Mouse (Mus musculus): ENCODE results near the gene Fbrsl1.
"Not testable (repeated sequence)": the region's sequence is repeated elsewhere in the genome, so short reads cannot be mapped to it uniquely, and the experiment has no call there.

Fbrsl1 gene

DNA sequence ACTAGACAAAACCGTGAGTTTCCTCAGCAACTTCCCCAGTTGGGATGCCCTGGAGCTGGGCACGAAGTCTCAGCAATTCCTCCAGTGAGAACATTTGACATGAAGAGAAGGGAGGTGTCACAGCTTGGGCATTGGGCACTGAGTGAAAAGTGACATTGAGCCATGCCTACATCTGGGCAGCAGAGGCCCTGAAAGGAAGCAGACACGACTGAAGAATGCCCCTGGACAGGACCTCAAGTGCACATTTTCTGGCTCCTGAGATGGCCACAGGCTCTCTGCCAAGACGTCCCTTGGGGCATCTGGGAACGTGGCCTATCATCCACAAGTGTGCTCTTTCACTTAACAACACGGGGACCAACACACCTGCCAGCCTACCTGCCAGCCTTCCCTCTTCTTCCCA is 991 bp upstream of the Fbrsl1 start:
- no peak for DNase-seq (ENCODE audit: low spot score in 2 of 2)

DNA sequence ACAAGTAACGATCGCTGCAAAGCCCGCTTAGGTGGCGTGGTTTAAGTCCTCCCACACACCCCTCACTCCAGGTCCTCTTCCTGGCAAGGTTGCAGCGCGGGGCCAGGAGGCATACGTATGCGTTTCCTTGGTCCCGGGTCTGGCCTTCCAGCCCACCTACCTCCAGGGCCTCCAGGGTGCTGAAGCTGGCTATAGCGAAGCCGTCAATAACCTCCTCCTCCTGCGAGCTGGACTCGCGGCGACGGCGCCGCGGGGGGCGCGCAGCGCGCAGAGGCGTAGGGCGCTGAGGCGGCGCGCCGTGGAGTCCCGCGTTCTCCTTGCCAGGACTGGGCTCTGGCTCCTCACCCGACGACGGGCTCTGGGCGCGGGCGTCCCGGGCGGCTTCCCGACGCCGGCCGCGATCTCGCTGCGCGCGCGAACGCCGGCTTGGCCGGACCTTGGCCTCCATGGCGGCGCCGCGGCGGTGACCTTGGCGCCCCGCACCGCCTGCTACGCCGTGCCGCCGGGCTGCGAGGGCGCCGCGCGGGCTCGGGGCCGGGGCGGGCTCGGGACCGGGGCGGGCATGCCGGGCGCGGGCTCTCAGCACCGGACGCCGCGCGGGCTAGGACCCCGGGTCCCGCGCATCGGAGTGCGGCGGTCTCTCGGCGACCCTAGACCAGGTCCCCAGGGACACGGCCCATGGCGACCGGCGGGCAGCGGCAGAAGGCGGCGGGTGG is 425 bp downstream of the Fbrsl1 start:
- peak in 1 of 2 experiments; percentile 34 for DNase-seq (ENCODE audit: low spot score in 2 of 2)

DNA sequence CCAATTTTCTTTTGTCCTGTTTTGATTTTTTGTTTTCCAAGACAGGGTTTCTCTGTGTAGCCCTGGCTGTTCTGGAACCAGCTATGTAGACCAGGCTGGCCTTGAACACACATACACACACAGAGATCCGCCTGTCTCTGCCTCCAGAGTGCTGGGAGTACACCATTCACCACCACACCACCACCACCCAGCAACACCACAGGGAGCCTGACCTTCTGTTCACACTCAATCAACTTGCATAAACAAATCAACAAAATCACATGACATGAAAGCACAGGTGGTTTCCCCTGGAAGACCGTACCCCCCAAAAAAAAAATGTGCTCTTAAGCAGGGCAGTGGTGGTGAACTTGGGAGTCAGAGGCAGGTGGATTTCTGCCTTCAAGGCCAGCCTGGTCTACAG is 3.8 kb downstream of the Fbrsl1 start:
- DNase-seq (ENCODE audit: low spot score in 2 of 2) = no peak

DNA sequence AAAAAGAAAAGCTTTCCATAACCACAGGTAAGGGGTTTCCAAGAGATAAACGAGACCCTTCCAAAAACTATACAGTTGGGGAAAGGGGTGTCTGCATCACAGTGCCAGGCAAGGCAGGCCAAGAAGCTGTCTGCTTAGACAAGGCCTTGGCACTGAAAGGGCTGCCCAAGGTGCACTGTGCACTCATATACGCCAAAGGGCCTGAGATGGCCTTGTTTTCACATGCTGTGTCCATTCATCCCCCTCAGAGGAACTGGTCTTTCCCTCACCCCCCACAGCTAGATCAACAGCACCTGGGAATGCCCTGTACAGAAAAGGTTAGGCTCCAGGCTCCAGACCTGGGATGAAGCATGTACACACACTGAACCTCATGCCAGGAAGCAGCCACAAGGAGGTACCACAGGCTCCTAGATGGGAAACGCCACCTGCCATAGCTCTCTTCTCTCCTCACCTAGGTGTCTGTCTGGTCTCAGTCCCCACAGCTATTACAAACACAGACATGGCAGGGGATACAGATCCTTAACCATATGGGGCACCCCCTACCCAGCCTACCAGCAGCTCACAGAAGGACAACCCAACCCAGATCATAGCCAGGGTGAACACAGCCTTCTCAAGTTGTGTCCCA is 5.2 kb downstream of the Fbrsl1 start:
- DNase-seq (ENCODE audit: low spot score in 2 of 2) = no peak

DNA sequence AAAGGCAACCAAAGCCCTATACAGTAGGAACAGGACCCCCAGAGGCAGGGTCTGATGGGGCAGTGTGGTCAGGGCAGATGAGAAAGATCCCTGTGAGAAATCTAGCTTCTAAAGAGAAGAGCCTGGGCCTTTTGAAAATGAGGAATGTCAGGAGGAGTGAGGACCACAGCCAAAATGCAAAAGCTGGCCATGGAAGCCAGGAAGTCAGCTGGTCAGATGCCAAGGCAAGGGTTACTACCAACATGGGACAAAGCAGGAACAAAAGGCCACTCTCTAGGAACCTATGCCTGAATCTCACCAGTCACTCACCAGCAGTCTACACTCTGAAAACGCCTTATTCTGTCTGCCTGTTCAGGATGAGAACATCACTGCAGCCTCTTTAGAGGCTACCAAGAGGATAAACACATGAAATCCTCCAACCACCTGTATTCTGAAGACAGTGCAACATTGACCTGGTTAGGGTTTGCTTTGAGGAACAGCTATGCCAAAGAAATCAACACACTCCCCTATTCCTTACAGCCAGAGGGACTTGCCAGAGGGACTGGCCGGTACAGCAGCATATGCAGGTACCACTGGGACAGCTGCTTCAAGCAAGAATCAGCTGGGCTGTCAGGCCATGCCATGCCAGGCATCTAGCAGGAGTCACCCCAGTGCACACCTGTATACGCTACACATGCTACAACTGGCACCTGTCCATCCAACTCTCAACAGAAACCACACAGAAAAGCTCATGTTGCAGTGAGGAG is 8.6 kb downstream of the Fbrsl1 start:
- no peak for DNase-seq (ENCODE audit: low spot score in 2 of 2)

DNA sequence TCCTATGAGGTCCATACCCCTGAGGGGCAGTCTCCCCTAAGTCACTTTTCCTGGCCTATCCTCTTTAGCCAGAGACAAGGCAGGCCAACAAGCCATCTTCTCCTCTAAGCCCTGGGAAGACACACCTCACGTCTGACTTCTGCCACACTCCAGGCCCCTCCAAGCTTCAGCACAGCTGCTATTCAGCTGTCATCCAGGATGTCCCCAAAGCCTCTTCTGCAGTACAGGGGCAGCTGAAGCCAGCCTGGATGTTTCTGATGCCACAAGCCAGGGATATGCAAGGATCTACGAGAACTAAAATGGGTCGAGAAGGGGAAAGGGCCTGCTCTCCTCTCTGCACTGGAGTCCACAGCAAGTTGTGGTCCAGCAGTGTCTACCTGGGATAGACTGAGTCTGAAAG is 9.7 kb downstream of the Fbrsl1 start:
- DNase-seq (ENCODE audit: low spot score in 2 of 2) = no peak

DNA sequence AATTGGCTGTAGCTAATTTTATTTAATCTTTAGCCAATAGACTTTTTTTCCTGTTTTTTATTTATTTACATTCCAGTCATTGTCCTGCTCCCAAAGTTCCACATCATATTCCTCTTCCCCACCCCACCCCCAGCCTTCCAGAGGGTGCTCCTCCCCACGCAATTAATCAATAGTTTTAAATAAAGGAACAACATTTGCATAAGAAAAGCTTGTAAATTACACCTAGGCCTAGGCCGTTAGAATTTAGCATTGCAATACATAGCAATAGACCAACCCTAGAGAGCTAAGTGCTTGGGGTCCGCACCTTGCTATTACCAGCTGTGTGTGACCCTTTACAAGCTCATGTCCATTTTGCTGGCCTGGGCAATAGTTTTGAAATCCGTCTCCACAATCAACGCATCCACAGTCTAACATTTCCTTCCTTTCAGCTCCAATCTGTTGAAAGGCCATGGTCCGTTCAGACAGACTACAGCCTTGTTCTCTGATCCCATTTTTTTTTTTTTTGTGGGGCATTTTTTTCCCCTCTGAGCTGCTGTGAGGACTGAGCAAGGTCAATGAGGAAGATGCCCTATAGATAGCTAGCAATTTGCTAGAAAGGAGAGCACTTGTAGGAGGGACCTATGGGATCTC is 10.6 kb downstream of the Fbrsl1 start:
- DNase-seq (ENCODE audit: low spot score in 2 of 2) = no peak

DNA sequence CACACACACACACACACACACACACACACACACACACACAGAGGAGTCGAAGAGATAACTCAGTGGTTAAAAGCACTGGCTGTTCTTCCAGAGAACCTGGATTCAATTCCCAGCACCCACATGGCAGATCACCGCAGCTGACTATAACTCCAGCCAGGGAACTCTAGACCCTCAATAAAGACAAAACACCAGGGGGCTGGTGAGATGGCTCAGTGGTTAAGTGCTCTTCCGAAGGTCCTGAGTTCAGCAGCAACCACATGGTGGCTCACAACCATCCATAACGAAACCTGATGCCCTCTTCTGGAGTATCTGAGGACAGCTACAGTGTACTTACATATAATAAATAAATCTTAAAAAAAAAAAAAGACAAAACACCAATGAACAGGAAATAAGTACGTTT is 12.1 kb downstream of the Fbrsl1 start:
- not testable (repeated sequence) for DNase-seq (ENCODE audit: low spot score in 2 of 2)

DNA sequence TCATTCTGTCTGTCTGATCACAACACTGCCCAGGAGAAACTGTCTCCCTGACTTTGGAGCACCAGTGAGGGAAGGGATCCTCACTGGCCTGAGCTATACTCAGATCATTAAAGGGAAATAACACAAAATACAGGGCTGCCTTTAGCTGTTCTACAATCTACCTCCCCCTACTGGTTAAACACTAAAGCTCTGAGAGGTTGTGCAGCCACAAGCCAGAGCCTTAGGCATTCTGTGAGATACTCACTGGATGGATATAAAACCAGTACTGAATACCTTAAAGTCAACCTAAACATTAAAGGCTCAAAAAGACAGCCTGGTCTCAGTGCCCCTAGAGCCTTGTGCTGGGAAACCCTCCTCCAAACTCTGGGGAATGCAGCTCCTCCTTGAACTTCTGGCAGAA is 13.5 kb downstream of the Fbrsl1 start:
- no peak for DNase-seq (ENCODE audit: low spot score in 2 of 2)

DNA sequence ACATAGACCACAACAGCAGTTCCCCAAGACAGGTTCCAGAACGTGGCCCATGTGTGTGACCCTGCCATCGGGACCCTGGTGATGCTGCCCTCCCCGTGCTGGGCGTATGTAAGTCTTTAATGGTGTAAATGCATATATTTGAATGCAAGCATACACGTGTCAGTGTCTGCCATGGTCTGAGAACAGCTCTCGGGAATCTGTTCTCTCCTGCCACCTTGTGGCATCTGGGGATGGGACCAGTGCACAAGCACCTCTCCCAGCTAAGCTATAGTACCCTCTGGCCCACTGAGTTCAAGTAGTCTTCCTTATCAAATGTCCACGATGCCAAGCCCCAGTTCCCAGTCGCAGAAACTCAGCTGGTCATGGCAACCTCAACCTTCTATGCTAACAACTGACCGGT is 19.3 kb downstream of the Fbrsl1 start:
- DNase-seq (ENCODE audit: low spot score in 2 of 2) = peak in 1 of 2 experiments; percentile 67

DNA sequence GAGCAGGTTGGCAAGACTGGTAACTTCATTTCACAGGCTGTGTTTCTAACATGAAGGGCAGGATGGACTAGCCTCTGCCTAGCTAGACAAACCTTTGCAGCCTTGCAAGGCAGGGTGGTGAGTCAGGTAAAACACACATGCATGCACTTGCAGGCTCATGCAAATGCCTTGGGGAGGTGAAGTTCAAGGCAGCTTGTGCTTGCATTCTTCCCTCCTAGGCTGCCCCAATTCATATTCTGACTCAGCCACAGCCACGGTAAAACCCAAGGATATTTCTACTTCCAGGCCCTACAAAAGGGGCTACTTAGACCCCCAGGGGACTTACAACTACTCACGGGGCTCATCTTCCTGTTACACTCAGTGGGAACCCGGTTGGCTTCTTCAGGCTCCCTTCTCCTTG is 20.0 kb downstream of the Fbrsl1 start:
- DNase-seq (ENCODE audit: low spot score in 2 of 2) = no peak

DNA sequence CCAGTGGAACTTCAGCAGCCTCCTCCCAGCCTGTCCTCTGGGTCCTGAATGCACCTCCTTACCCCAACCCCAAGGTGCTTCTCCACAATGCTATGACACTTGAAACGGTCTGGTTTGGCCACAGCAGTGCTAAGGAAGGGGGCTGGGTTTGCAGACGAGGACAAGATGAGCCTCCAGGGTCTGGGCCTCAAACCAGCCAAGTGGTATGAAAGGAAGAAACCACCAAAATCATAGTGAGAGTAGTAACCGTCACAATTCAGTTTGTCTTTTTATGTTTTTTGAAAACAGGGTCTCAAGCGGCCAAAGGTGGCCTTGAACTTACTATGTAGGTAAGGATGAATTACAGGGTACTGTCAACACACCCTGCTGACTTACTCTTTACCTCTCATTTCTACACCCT is 23.1 kb downstream of the Fbrsl1 start:
- no peak for DNase-seq (ENCODE audit: low spot score in 2 of 2)

DNA sequence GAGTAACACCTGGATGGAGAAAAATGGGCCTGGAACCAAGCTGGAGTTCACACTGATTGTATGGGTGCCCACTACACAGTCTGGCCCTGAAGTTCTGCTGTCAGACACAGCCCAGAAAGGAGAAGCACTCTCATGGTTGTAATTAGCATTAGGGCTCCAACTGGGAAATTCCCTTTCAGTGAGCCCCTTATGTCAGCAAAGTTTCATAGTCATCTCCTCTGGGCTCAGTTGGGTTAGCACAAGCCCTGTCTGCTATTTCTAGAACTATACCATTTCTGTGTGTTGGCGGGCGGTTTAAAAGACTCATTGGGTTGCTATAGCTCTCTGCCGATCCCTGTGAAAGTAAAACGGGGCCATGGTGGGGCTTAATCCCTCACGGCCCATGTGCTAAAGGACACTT is 24.1 kb downstream of the Fbrsl1 start:
- DNase-seq (ENCODE audit: low spot score in 2 of 2) = no peak

DNA sequence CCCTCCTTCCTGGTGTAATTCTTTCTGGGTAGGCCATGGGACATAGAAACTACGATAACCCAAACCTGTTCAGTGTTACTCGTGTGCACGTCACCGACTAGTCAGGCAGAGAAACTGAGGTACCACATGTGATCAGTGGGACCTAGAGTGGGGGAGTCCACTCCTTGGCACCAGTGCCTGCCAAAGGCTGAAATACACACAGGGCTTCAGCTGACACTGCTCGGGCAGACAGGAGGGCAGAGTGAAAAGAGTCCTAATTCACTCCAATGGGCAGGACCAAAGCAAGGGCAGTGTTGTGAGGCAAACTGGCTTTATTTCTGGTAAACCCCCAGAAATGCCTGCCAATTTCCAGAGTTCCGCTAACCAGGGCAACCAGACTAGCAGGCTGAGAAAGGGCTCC is 26.9 kb downstream of the Fbrsl1 start:
- DNase-seq (ENCODE audit: low spot score in 2 of 2) = no peak

DNA sequence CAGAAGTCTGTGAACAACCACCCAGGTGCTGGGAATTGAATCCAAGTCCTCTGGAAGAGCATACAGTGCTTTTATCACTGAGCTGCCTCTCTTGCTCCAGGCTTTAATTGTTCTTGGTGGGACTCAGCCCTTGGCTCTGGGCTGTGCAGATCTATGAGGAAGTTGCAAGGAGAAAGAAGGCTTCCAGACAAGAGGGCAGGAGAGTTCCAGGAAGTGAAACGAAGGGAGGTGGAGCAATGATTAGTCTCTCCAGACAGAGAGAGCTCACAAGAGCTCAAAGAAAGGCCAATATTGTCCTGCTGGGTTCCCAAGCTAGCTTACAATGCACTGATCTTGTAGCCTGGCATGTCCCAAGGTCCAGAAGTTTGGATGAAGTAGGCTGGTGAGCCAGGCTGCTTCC is 27.4 kb downstream of the Fbrsl1 start:
- no peak for DNase-seq (ENCODE audit: low spot score in 2 of 2)

DNA sequence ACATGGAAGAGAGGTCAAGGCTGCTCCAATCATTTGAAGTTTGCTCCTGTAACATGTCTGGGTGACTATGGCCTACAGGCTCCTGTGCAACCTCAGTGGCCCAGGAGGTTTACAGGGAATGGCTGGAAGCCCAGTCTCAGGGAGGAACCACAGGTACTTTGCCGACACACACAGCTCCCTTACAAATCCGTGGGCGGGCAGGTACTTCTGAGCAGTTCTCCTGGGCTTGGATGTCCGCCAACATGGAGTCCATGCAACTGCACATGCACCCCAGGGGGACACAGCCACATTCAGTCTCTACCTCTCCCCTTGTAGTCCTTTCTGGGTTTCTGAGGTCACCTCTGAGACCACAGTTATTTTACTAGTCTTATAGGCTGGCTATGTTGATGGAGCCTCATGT is 28.1 kb downstream of the Fbrsl1 start:
- no peak for DNase-seq (ENCODE audit: low spot score in 2 of 2)

DNA sequence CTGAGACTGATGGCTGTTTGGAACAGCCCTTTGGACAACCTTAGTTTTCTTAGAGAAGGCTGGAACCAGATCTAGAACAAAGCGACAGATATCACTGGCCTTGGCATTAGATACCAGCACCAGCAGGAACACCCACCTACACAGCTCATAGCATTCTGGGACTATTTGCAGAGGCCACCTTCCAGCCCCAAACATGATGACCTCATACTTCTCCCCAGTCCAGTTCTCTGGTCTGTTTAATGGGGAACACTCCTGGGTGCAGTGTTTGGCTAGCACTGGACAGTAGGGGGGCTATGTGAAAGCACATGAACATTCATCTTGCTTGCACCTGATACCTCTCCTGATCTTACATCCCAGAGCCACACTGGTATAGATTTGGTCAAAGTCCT is 29.8 kb downstream of the Fbrsl1 start:
- DNase-seq (ENCODE audit: low spot score in 2 of 2) = no peak

DNA sequence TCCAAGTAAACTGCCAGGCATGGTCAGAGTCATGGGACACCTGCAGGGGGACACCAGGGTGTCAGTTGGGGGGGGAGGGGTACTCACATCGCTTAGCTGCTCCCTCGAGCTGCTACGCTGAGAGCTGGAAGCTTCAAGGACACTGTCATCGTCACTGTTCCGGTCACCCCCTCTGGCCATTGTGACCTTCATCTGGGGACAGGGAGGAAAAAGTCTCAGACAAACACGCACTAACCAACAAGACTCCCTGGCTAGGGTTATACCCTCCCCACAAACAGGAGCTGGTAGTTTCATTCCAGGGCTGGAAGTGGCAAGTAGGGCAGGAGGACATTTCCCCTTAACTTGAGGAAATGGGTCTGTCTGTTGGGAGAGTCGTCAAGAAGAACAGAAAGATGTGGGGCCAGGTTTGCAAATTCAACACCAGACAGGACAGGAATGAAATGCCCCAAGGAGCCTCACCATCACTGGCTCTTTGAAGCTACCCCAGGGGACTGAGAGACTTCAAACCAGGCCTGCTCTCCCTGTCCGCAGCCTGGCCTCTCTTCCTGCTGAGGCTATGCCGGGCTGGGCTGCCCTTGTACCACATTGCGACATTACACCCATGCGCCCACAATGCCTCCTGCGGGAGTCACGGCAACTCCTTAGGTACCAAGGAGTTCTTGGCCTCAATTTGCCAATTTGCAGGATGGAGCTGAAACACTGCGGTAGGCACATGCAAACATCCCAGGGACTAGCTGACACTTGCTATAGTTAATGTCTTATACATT is 30.4 kb downstream of the Fbrsl1 start:
- DNase-seq (ENCODE audit: low spot score in 2 of 2) = no peak

DNA sequence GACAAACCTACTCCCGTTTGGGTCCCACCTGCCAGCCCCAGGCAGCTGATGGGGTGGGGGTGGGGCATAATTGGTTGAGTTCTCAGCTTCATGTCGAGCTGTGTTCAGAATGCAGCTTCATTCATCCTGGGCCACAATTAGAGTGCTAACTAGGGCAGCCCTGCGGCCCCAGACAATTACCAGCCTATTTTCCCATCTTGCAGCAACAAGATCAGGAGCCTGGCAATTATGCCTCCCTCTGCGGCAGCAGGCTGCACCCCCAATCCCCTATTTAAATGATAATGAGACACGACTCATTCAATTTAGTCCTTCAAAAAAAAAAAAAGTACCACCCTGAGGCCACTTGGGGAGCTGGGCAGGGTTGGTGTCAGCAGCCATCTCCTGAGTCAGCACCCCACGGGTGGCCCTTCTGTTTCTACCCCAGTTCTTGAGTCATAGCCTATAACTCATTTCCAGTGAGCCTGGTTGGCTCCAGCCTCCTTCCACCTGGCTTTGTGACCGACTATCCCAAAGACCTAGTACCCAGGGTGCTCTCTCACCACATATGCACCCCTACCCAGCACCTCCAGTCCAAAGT is 31.4 kb downstream of the Fbrsl1 start:
- DNase-seq (ENCODE audit: low spot score in 2 of 2) = peak; percentile 51 to 81

DNA sequence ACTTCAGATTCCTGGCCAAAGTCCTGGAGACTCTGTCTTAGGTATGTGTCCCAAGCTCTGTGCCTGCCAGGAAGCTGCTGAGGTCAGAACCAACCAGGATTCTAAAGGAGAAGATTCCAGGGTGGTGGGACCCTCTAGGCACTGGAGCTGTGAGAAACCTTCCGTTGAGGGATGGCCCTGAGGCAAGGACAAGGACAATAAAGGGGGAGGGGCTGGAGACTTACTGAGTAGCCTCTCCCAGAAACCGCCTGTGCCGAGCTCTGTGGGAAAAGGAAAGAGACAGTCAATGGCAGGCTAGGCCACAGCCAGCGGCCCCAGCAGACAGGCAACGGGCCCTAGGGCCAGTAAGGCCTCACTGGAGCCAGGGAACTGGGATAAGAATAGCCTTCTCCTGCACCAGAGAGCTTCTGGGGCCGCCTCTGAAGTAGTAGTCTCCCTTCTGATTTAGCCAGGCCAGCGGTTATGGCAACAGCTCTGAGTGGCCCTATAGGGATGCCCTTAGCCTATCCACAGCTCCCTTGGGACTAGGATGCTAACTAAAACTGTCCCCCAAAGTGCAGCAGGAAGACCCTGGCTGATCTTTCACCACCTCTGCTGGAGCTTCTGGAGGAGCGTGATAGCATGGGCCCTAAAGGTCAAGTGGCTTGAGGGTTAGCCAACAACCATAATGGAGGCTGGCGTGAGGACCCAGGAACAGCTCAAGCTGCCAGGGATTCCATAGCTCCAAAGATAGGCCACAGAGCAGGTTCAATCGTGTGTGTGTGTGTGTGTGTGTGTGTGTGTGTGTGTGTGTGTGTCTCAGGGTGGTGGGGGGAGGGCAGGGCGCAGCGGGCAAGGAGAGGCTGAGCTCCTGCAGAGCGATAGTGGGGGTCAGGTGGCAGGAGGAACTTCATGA is 32.2 kb downstream of the Fbrsl1 start:
- DNase-seq (ENCODE audit: low spot score in 2 of 2) = no peak

Data from frontal cortex, postnatal 10 days (tissue).